Mouse (Mus musculus): ENCODE data around the gene Zfp114. TPM values are rescaled to one million over a fixed set of nuclear protein-coding genes. Genes with fewer than 3 reads are reported as not detected.

Zfp114 gene
- polyA plus RNA-seq, 1 experiment: 1.1 TPM

Other genes with a start within 250 kb of the Zfp114 start
- gene Vmn1r179, start 248.1 kb upstream of the Zfp114 start, polyA plus RNA-seq (2012; rRNA removed): not detected in 2 replicates
- not detected in 2 replicates for gene Vmn1r180, start 224.4 kb upstream of the Zfp114 start, polyA plus RNA-seq (2012; rRNA removed)
- not detected in 2 replicates for gene Vmn1r181, start 200.4 kb upstream of the Zfp114 start, polyA plus RNA-seq (2012; rRNA removed)
- gene V1rd19, start 173.4 kb upstream of the Zfp114 start, polyA plus RNA-seq (2012; rRNA removed): not detected in 2 replicates
- gene Vmn1r183, start 121.8 kb upstream of the Zfp114 start, polyA plus RNA-seq (2012; rRNA removed): not detected in 2 replicates
- 17.2 and 19.1 TPM in 2 replicates for gene Zfp180, start 93.1 kb upstream of the Zfp114 start, polyA plus RNA-seq (2012; rRNA removed)
- 4.6 and 5.1 TPM in 2 replicates for gene Zfp112, start 62.7 kb upstream of the Zfp114 start, polyA plus RNA-seq (2012; rRNA removed)
- 10.6 and 12.9 TPM in 2 replicates for gene Zfp235, start 40.9 kb upstream of the Zfp114 start, polyA plus RNA-seq (2012; rRNA removed)
- gene Zfp111, start 36.4 kb downstream of the Zfp114 start, polyA plus RNA-seq (2012; rRNA removed): 4.6 and 5.5 TPM in 2 replicates
- gene Zfp109, start 62.5 kb downstream of the Zfp114 start, polyA plus RNA-seq (2012; rRNA removed): 4.1 and 4.2 TPM in 2 replicates
- 3.1 TPM in 2 replicates for gene Zfp108, start 79.7 kb downstream of the Zfp114 start, polyA plus RNA-seq (2012; rRNA removed)
- 6.0 and 6.4 TPM in 2 replicates for gene Zfp93, start 95.4 kb downstream of the Zfp114 start, polyA plus RNA-seq (2012; rRNA removed)
- gene Zfp61, start 126.2 kb downstream of the Zfp114 start, polyA plus RNA-seq (2012; rRNA removed): 16.1 and 18.1 TPM in 2 replicates
- gene Zfp94, start 141.6 kb downstream of the Zfp114 start, polyA plus RNA-seq (2012; rRNA removed): 10.5 and 11.0 TPM in 2 replicates
- gene Tescl, start 158.9 kb downstream of the Zfp114 start, polyA plus RNA-seq (2012; rRNA removed): 0.19 TPM in 2 replicates
- not detected in 2 replicates for gene Lypd5, start 174.1 kb downstream of the Zfp114 start, polyA plus RNA-seq (2012; rRNA removed)
- gene Kcnn4, start 195.2 kb downstream of the Zfp114 start, polyA plus RNA-seq (2012; rRNA removed): 47.4 and 50.6 TPM in 2 replicates
- 37.6 and 37.7 TPM in 2 replicates for gene Smg9, start 224.6 kb downstream of the Zfp114 start, polyA plus RNA-seq (2012; rRNA removed)